Mouse (Mus musculus) forebrain, embryonic 12.5 days (tissue): Measurements from ENCODE around the gene Slc25a29. TPM values are rescaled to one million over a fixed set of nuclear protein-coding genes. Genes with fewer than 3 reads are reported as not detected.

Experiments
- ATAC-seq: fragments of 200-750 bp; cut with Nextera tagmentation; 2 replicates; pipeline ENCODE4 v1.8.0; 2017; ENCODE audit warnings: moderate TSS enrichment; ENCODE audit not compliant: low FRiP score
- H3K27ac ChIP-seq: fragments of 300-500 bp; sonication (generic); 2 replicates; pipeline ENCODE4 v1.5.1; 2016; ENCODE audit warnings: mild to moderate bottlenecking
- H3K27me3 ChIP-seq: fragments of 300-500 bp; sonication (generic); 2 replicates; pipeline ENCODE4 v1.6.1; 2016; ENCODE audit warnings: mild to moderate bottlenecking
- H3K36me3 ChIP-seq: fragments of 300-500 bp; sonication (generic); replicated peaks from 2 replicates; pipeline ENCODE4 v1.6.1; 2016; ENCODE audit warnings: mild to moderate bottlenecking
- H3K4me1 ChIP-seq: fragments of 300-500 bp; sonication (generic); 2 replicates; pipeline ENCODE4 v1.6.1; 2016
- H3K4me2 ChIP-seq: fragments of 300-500 bp; sonication (generic); 2 replicates; pipeline ENCODE4 v1.6.1; 2016; ENCODE audit warnings: mild to moderate bottlenecking, moderate library complexity
- H3K4me3 ChIP-seq: fragments of 300-500 bp; sonication (generic); replicated peaks from 2 replicates; pipeline ENCODE4 v1.5.1; 2016; ENCODE audit warnings: mild to moderate bottlenecking
- H3K9ac ChIP-seq: fragments of 300-500 bp; sonication (generic); 2 replicates; pipeline ENCODE4 v1.6.1; 2016; ENCODE audit warnings: mild to moderate bottlenecking
- H3K9me3 ChIP-seq: fragments of 300-500 bp; sonication (generic); 2 replicates; pipeline ENCODE4 v1.6.1; 2016
- WGBS: fragments of 180-500 bp; shearing (Covaris S2); methylation state at CpG from one replicate; pipeline ENCODE4 v1.1.7; 2016; 5-methylcytosine and 5-hydroxymethylcytosine counted together
- polyA plus RNA-seq: library from polyadenylated mRNA; unstranded; fragments of >200 nt; fragmentation: Nextera tagmentation; extraction: Ambion mirVana; gene quantifications from 2 replicates; pipeline ENCODE4 v1.2.1, GENCODE M21; 2016

Slc25a29 gene
- 15.8 and 17.0 TPM in 2 replicates for polyA plus RNA-seq

DNA sequence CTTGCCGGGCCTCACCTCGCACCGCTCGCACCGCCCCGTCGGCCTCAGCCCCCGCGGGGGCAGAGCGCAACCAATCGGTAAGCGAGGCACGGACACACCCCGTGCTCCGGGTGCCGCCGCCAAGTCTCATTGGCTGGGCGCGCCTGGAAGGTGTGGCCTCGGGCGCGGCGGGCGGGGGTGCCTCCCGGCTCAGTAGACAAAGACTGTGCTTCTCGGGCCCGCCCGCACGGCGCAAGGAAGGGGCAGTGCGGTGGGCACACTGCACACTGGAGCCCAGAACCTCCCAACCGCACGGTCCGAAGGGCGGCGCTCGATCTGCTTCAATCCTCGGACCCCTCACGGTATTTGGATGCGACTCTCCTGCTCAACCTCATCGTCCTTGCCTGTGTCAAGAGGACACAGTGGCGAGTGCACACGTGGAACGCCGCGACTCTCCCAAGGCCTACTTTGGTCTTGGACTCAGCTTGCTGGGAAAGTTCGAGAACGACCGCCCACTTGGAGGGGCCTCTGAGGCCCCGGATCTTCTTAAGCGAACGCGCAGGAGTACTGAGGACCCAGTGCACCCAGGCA is at the start of gene Slc25a29, which contains the start of gene Slc25a47:
Gene Slc25a29 (minus strand): TSS at position 44 of the 570 bp plus-strand sequence.
Gene Slc25a47 (plus strand): TSS at position 207 of the 570 bp plus-strand sequence.
- Histone ChIP-seq H3K36me3 (peaks cover 12% of the 10 kb centered on the region), H3K27ac (peak within 1 kb of the TSS; percentile 84), H3K4me3 (peak within 1 kb of the TSS; percentile 70), H3K4me1 (peaks cover 58% of the 10 kb centered on the region), H3K27me3 (peaks cover 12% of the 10 kb centered on the region; the same call in 1 of the 2 replicates), H3K4me2 (peak within 1 kb of the TSS; percentile 93), H3K9me3 (no peaks in the 10 kb centered on the region), H3K9ac (peak within 1 kb of the TSS; percentile 74)
- WGBS, result under 1% methylated on average over 51 of the region's 53 CpGs
- peak; percentile 99 for ATAC-seq

GRCm38 (mm10) chr12:108882776-108883175 is 47.1 kb upstream of the Slc25a29 start:
- WGBS, result 92% methylated on average over 8 of the region's 8 CpGs
- ATAC-seq, result no peak
- Histone ChIP-seq H3K27ac (no peak overlapping the region), H3K9ac (no peak overlapping the region), H3K9me3 (no peaks in the 10 kb centered on the region), H3K36me3 (peaks cover 86% of the 10 kb centered on the region), H3K27me3 (no peaks in the 10 kb centered on the region), H3K4me1 (no peaks in the 10 kb centered on the region), H3K4me2 (no peak overlapping the region), H3K4me3 (no peak overlapping the region)

DNA sequence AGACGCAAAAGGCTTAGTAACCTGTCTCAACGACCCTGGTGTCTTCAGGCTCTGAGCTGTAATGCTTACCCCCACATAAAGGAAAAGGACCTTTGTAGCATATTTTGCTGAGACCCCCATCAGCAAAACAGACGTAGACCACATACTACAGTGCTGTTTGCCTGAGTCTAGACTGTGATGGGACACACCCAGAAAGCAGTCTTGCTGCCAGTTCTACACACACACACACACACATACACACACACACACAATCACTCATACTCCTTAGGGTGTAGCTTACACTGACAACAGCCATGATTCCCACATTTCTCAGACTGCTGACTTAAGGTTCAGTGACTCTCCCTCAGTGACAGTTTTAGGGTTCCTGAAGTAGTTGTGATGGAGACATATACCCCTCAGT is 45.5 kb upstream of the Slc25a29 start:
- H3K27ac ChIP-seq, result no peak overlapping the region
- no peaks in the 10 kb centered on the region for H3K4me1 ChIP-seq
- no peak overlapping the region for H3K9ac ChIP-seq
- H3K4me3 ChIP-seq, result no peak overlapping the region
- peaks cover 80% of the 10 kb centered on the region for H3K36me3 ChIP-seq
- H3K9me3 ChIP-seq, result no peaks in the 10 kb centered on the region
- no peak overlapping the region for H3K4me2 ChIP-seq
- no peak for ATAC-seq
- 92% methylated on average over 3 of the region's 3 CpGs for WGBS
- H3K27me3 ChIP-seq, result no peaks in the 10 kb centered on the region

DNA sequence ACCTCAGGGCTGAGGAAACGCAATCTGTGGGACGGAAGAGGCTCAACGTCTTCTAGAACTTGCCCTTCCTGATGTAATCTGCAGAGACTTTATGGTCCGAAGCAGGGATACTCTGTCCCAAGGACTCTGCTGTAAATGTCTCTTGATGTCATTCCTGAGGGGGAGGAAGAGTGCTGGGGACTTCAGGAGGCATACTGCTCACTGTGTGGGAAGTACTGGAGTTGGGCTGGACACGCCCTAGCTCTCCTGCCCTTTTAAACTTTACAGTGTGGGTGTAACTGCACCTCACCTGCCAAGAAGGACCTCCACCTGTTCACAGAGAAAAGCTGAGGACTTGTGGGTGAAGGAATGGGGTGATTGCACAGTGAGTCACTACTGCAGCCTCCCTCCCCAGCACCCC is 44.9 kb upstream of the Slc25a29 start:
- Histone ChIP-seq H3K9ac (no peak overlapping the region), H3K27me3 (no peaks in the 10 kb centered on the region), H3K27ac (no peak overlapping the region), H3K4me3 (no peak overlapping the region), H3K36me3 (peaks cover 79% of the 10 kb centered on the region), H3K4me2 (no peak overlapping the region), H3K9me3 (no peaks in the 10 kb centered on the region), H3K4me1 (no peaks in the 10 kb centered on the region)
- no peak for ATAC-seq
- 95% methylated on average over 5 of the region's 5 CpGs for WGBS

DNA sequence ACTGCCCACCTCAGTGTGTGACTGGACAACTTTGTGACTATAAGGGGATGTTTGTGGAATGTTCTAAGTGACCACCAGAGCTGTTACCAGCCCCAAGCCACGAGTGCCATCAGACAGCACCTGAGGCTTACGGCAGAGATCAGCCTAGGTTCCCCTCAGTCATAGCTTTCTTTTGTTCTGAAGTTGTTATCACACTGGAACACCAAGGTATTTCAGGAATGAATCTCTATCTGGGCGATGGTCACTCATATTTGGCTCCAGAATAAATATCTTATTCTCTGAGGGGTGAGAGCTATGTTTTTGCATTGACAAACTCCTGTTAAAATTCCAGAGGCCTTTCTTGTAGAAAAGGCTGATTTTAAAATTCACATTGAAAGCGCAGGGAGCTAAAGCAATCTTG is 43.5 kb upstream of the Slc25a29 start:
- H3K4me2 ChIP-seq, result no peak overlapping the region
- H3K9me3 ChIP-seq, result no peaks in the 10 kb centered on the region
- no peaks in the 10 kb centered on the region for H3K4me1 ChIP-seq
- peaks cover 79% of the 10 kb centered on the region for H3K36me3 ChIP-seq
- WGBS, result 89% methylated on average over 4 of the region's 4 CpGs
- no peak overlapping the region for H3K27ac ChIP-seq
- H3K27me3 ChIP-seq, result no peaks in the 10 kb centered on the region
- H3K9ac ChIP-seq, result no peak overlapping the region
- no peak for ATAC-seq
- no peak overlapping the region for H3K4me3 ChIP-seq

DNA sequence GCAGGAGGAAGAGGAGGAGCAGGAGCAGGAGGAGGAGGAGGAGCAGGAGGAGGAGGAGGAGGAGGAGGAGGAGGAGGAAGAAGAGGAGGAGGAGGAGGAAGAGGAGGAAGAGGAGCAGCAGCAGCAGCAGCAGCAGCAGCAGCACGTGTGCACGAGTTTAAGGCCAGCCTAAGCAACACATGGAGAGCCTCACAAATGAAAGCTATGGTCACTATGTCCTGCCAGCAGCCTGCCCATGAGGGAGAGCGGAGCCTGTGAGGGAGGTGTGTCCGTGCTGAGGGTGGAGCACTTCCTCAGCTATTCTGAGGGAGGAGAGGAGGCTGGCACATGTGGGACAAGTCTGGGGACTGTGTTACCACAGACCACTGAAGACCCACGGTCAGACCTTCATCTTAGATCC is 37.4 kb upstream of the Slc25a29 start:
- Histone ChIP-seq H3K4me1 (no peaks in the 10 kb centered on the region), H3K9me3 (no peaks in the 10 kb centered on the region), H3K4me2 (no peak overlapping the region), H3K4me3 (no peak overlapping the region), H3K27me3 (no peaks in the 10 kb centered on the region), H3K27ac (no peak overlapping the region), H3K36me3 (peaks cover 81% of the 10 kb centered on the region), H3K9ac (no peak overlapping the region)
- ATAC-seq, result no peak
- 83% methylated on average over 5 of the region's 5 CpGs for WGBS

DNA sequence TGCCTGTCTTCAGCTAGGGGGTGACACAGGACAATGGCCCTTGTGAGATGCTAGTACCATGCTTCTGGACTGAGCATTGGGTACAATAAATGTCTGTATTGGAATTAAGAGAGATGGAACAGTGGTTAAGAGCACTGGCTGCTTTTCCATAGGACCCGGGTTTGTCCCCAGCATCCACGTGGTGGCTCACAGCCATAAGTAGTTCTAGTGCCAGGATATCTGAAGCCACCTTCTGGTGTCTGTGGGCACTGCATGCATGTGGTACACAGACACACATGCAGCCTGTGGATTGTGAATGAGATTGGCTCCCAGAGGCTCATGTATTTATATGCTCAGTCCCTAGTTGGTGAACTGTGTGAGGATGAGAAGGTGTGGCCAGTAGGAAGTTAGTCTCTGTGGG is 33.9 kb upstream of the Slc25a29 start:
- Histone ChIP-seq H3K9me3 (no peaks in the 10 kb centered on the region), H3K27me3 (no peaks in the 10 kb centered on the region), H3K27ac (no peak overlapping the region), H3K4me3 (no peak overlapping the region), H3K36me3 (peaks cover 88% of the 10 kb centered on the region), H3K4me2 (no peak overlapping the region), H3K9ac (no peak overlapping the region), H3K4me1 (no peaks in the 10 kb centered on the region)
- no peak for ATAC-seq
- WGBS, result 87% methylated on average over 2 of the region's 2 CpGs

- Histone ChIP-seq H3K4me2 (no peak overlapping the region), H3K4me3 (no peak overlapping the region), H3K27ac (no peak overlapping the region), H3K9ac (no peak overlapping the region), H3K9me3 (no peaks in the 10 kb centered on the region), H3K4me1 (no peaks in the 10 kb centered on the region), H3K27me3 (no peaks in the 10 kb centered on the region), H3K36me3 (peaks cover 99% of the 10 kb centered on the region)
- WGBS, result 94% methylated on average over 6 of the region's 6 CpGs
- ATAC-seq, result no peak
Observed at GRCm38 (mm10) chr12:108865007-108865494, 29.4 kb upstream of the Slc25a29 start.

- no peaks in the 10 kb centered on the region for H3K4me1 ChIP-seq
- H3K4me3 ChIP-seq, result no peak overlapping the region
- peaks cover 58% of the 10 kb centered on the region for H3K36me3 ChIP-seq
- no peak for ATAC-seq
- WGBS, result 88% methylated on average over 5 of the region's 5 CpGs
- no peaks in the 10 kb centered on the region for H3K9me3 ChIP-seq
- no peak overlapping the region for H3K27ac ChIP-seq
- no peaks in the 10 kb centered on the region for H3K27me3 ChIP-seq
- H3K4me2 ChIP-seq, result no peak overlapping the region
- no peak overlapping the region for H3K9ac ChIP-seq
Observed at GRCm38 (mm10) chr12:108858486-108858885, 22.8 kb upstream of the Slc25a29 start.

GRCm38 (mm10) chr12:108857589-108858184 is 22.0 kb upstream of the Slc25a29 start:
- 82% methylated on average over 7 of the region's 7 CpGs for WGBS
- ATAC-seq, result no peak
- no peaks in the 10 kb centered on the region for H3K27me3 ChIP-seq
- no peak overlapping the region for H3K27ac ChIP-seq
- no peaks in the 10 kb centered on the region for H3K4me1 ChIP-seq
- no peak overlapping the region for H3K4me3 ChIP-seq
- peaks cover 50% of the 10 kb centered on the region for H3K36me3 ChIP-seq
- no peak overlapping the region for H3K4me2 ChIP-seq
- no peak overlapping the region for H3K9ac ChIP-seq
- no peaks in the 10 kb centered on the region for H3K9me3 ChIP-seq

- ATAC-seq, result no peak
- WGBS, result 89% methylated on average over 7 of the region's 7 CpGs
- H3K36me3 ChIP-seq, result peaks cover 44% of the 10 kb centered on the region
Observed at GRCm38 (mm10) chr12:108857109-108857508, 21.4 kb upstream of the Slc25a29 start.

DNA sequence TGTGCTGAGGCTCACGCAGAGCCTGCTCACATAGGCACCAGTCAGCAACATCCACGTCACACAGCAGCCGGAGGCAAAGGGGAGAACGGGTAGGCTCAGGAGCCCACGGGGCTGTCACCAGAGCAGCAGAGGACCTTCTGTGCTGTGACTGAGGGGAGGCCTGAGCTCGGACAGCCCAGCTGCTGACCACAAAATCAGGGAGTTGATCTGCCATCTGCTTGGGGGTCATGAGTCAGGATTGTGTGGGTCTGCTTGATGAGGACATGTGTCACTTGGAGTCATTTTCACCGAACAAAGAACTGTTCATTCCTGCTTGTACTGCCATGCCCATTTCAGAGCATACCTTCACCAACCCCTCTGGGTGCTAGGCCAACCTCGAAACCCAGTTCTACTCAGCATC is 20.5 kb upstream of the Slc25a29 start:
- Histone ChIP-seq H3K36me3 (peaks cover 35% of the 10 kb centered on the region), H3K4me1 (no peaks in the 10 kb centered on the region), H3K27ac (no peak overlapping the region), H3K4me2 (no peak overlapping the region), H3K9me3 (no peaks in the 10 kb centered on the region), H3K9ac (no peak overlapping the region), H3K4me3 (no peak overlapping the region), H3K27me3 (no peaks in the 10 kb centered on the region)
- ATAC-seq, result no peak
- 84% methylated on average over 8 of the region's 8 CpGs for WGBS

More at GRCm38 (mm10) chr12:108857109-108857508, 21.4 kb upstream of the Slc25a29 start:
- H3K4me2 ChIP-seq, result no peak overlapping the region
- H3K9me3 ChIP-seq, result no peaks in the 10 kb centered on the region
- no peak overlapping the region for H3K27ac ChIP-seq
- no peaks in the 10 kb centered on the region for H3K4me1 ChIP-seq
- H3K4me3 ChIP-seq, result no peak overlapping the region
- no peak overlapping the region for H3K9ac ChIP-seq
- H3K27me3 ChIP-seq, result no peaks in the 10 kb centered on the region

- WGBS, result 94% methylated on average over 10 of the region's 10 CpGs
- H3K9ac ChIP-seq, result no peak overlapping the region
- H3K36me3 ChIP-seq, result peaks cover 24% of the 10 kb centered on the region
- 0 out of 2 replicates have a peak, but pooled peaks cover 6% of the 10 kb centered on the region for H3K4me1 ChIP-seq
- H3K4me3 ChIP-seq, result no peak overlapping the region
- H3K27me3 ChIP-seq, result no peaks in the 10 kb centered on the region
- no peak overlapping the region for H3K27ac ChIP-seq
- H3K4me2 ChIP-seq, result no peak overlapping the region
- H3K9me3 ChIP-seq, result no peaks in the 10 kb centered on the region
- ATAC-seq, result no peak
Observed at GRCm38 (mm10) chr12:108855081-108855480, 19.4 kb upstream of the Slc25a29 start.
